Mouse (Mus musculus): Measurements from ENCODE around the gene Pdia3. TPM values are rescaled to one million over a fixed set of nuclear protein-coding genes. Genes with fewer than 3 reads are reported as not detected.

Gene Pdia3
- total and polyA plus RNA-seq, 2 experiments from 2014 or later: 44.2 to 211 TPM

DNA sequence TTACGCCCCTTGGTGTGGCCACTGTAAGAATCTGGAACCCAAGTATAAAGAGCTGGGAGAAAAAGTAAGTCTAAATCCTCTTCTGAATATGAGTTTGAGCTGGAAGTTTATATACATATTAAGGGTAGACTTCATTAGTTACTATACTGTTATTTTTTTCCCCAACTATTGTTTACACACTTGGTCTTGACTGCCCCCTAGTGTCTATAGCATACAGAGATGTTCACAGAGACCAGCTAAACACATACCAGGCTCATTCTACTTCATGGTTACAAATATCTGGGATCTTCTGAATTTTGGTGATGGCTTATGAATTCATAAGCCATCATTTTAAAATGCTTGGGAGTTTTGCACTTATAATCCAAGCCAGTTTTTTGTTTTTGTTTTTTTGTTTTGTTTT, 21.3 kb downstream of the Pdia3 start:
- no peaks in the 10 kb centered on the region for H3K9me3 ChIP-seq (replicated peaks; ENCODE audit: control insufficient read depth, low read length)
- H3K9ac ChIP-seq (replicated peaks; ENCODE audit: low read depth, low read length): no peak overlapping the region
- no peaks in the 10 kb centered on the region for H3K4me1 ChIP-seq (ENCODE audit: control insufficient read depth, insufficient read depth)
- TF ChIP-seq EP300 (IDR thresholded peaks at IDR 0.05; ENCODE audit: low read depth): no peak
- peak; percentile 47 for TF ChIP-seq CTCF (IDR thresholded peaks at IDR 0.05; ENCODE audit: low read depth)
- no peaks in the 10 kb centered on the region for H3K27me3 ChIP-seq (ENCODE audit: control insufficient read depth, insufficient read depth, low read length)
- H3K4me3 ChIP-seq (ENCODE audit: low read depth, low read length): no peak overlapping the region
- DNase-seq (ENCODE audit: low spot score): peak; percentile 56
- no peak overlapping the region for H3K27ac ChIP-seq (ENCODE audit: low read depth)
- H3K4me2 ChIP-seq (ENCODE audit: low read depth, low read length): no peak overlapping the region
- peaks cover 95% of the 10 kb centered on the region for H3K36me3 ChIP-seq (replicated peaks; ENCODE audit: control insufficient read depth, insufficient read depth, low read length)
- no peak for ATAC-seq (ENCODE audit: insufficient read depth, low read depth)
- WGBS: 89% methylated on average over 1 of the region's 1 CpGs

DNA sequence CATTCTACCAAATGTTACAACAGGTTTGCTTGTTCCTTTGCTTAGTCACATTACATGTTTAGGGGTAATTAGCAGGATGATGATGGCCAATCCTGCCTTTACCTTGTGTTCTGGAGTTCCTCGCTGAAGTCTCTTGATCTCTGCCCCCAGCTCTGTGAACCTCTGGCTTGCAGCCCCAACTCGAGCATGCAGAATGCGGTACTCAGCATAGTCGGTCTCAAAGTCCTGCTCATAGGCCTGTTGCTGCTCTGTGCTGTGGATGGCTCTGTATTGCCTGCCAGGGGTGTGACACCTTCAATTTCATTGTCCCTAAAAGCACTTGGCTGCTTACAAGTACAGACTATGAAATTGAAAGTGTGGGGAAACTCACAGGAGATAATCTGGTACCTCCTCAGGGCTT, 26.2 kb downstream of the Pdia3 start:
- Histone ChIP-seq H3K36me3 (replicated peaks; ENCODE audit: control insufficient read depth, insufficient read depth, low read length) (peaks cover 48% of the 10 kb centered on the region), H3K27me3 (ENCODE audit: control insufficient read depth, insufficient read depth, low read length) (no peaks in the 10 kb centered on the region), H3K4me3 (ENCODE audit: low read depth, low read length) (no peak overlapping the region), H3K4me1 (ENCODE audit: control insufficient read depth, insufficient read depth) (peaks cover 13% of the 10 kb centered on the region), H3K9ac (replicated peaks; ENCODE audit: low read depth, low read length) (no peak overlapping the region), H3K4me2 (ENCODE audit: low read depth, low read length) (no peak overlapping the region), H3K9me3 (replicated peaks; ENCODE audit: control insufficient read depth, low read length) (no peaks in the 10 kb centered on the region), H3K27ac (ENCODE audit: low read depth) (no peak overlapping the region)
- DNase-seq (ENCODE audit: low spot score): no peak
- TF ChIP-seq EP300 (IDR thresholded peaks at IDR 0.05; ENCODE audit: low read depth) (no peak), CTCF (IDR thresholded peaks at IDR 0.05; ENCODE audit: low read depth) (no peak)
- 65% methylated on average over 4 of the region's 4 CpGs for WGBS
- ATAC-seq (ENCODE audit: insufficient read depth, low read depth): no peak

DNA sequence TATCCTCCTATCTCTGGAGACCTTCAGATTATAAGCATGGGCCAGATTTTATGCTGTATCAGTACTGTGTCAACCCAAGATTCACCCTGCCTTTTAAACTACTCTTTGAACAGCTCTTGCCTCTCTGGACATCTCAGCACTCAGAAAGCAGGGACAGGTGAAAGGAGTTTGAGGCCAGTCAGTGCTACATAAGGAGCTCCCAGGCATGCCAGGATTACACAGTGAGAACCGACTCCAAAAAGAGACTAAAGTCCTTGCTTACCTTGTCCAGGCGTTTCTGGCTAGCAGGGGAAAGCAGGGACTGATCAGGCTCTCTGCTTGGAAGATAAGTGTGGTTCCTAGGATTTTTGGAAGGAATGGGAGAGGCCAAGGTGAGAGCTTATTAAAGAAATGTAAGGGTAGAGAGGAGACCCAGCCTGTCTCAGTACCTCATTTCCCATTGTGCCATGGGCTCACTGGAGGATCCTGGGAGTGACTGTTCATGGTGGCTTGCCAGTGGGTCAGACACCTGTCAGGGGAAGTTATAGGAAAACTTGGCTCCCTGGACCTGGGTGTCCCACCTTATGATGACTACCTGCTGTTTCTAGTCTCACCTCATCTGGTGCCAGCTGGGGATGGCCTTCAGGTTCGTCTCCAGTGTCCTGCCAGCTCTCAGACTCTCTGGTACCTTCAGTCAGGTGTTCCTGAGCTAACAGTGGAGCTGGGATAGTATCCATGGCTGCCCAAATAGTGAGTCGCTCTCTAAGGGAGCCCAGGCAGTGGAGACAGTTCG, 27.4 kb downstream of the Pdia3 start:
- H3K27me3 ChIP-seq (ENCODE audit: control insufficient read depth, insufficient read depth, low read length): no peaks in the 10 kb centered on the region
- peaks cover 36% of the 10 kb centered on the region for H3K36me3 ChIP-seq (replicated peaks; ENCODE audit: control insufficient read depth, insufficient read depth, low read length)
- no peak overlapping the region for H3K9ac ChIP-seq (replicated peaks; ENCODE audit: low read depth, low read length)
- peaks cover 13% of the 10 kb centered on the region for H3K4me1 ChIP-seq (ENCODE audit: control insufficient read depth, insufficient read depth)
- H3K9me3 ChIP-seq (replicated peaks; ENCODE audit: control insufficient read depth, low read length): no peaks in the 10 kb centered on the region
- 44% methylated on average over 5 of the region's 5 CpGs for whole genome bisulfite sequencing
- DNase-seq (ENCODE audit: low spot score) (no peak), ATAC-seq (ENCODE audit: insufficient read depth, low read depth) (no peak)
- no peak overlapping the region for H3K4me2 ChIP-seq (ENCODE audit: low read depth, low read length)
- TF ChIP-seq EP300 (IDR thresholded peaks at IDR 0.05; ENCODE audit: low read depth): no peak
- no peak overlapping the region for H3K27ac ChIP-seq (ENCODE audit: low read depth)
- no peak overlapping the region for H3K4me3 ChIP-seq (ENCODE audit: low read depth, low read length)

DNA sequence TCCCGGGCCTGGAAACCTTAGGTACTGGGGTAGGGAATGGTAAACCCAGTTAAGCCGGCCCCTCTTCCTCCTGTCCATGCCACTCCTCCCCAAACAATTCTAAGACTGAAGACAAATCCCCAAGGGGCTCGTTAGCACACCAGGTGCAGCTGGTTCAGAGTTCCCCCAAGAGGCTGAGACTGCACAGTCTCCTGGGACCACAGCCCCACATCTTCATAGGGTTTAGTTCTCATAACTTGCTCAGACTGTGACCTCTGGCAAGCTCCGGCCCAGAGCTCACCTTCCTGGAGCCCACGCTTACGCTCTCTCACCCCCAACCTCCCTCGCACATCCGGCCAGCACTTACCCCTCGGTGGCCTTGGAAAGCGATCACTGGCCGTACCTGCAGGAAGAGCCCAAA, 28.2 kb downstream of the Pdia3 start:
- TF ChIP-seq CTCF (IDR thresholded peaks at IDR 0.05; ENCODE audit: low read depth): no peak
- TF ChIP-seq EP300 (IDR thresholded peaks at IDR 0.05; ENCODE audit: low read depth): no peak
- H3K4me3 ChIP-seq (ENCODE audit: low read depth, low read length): peak overlapping the region; percentile 51
- peaks cover 13% of the 10 kb centered on the region for H3K4me1 ChIP-seq (ENCODE audit: control insufficient read depth, insufficient read depth)
- H3K27ac ChIP-seq (ENCODE audit: low read depth): no peak overlapping the region
- H3K36me3 ChIP-seq (replicated peaks; ENCODE audit: control insufficient read depth, insufficient read depth, low read length): peaks cover 31% of the 10 kb centered on the region
- no peak for DNase-seq (ENCODE audit: low spot score)
- H3K9me3 ChIP-seq (replicated peaks; ENCODE audit: control insufficient read depth, low read length): no peaks in the 10 kb centered on the region
- 16% methylated on average over 11 of the region's 11 CpGs for WGBS
- peak overlapping the region; percentile 88 for H3K4me2 ChIP-seq (ENCODE audit: low read depth, low read length)
- no peaks in the 10 kb centered on the region for H3K27me3 ChIP-seq (ENCODE audit: control insufficient read depth, insufficient read depth, low read length)
- peak; percentile 24; the same call in 1 of the 2 replicates for ATAC-seq (ENCODE audit: insufficient read depth, low read depth)
- H3K9ac ChIP-seq (replicated peaks; ENCODE audit: low read depth, low read length): 0 out of 2 replicates have a peak overlapping the region, but pooled peaks have one; percentile 10

DNA sequence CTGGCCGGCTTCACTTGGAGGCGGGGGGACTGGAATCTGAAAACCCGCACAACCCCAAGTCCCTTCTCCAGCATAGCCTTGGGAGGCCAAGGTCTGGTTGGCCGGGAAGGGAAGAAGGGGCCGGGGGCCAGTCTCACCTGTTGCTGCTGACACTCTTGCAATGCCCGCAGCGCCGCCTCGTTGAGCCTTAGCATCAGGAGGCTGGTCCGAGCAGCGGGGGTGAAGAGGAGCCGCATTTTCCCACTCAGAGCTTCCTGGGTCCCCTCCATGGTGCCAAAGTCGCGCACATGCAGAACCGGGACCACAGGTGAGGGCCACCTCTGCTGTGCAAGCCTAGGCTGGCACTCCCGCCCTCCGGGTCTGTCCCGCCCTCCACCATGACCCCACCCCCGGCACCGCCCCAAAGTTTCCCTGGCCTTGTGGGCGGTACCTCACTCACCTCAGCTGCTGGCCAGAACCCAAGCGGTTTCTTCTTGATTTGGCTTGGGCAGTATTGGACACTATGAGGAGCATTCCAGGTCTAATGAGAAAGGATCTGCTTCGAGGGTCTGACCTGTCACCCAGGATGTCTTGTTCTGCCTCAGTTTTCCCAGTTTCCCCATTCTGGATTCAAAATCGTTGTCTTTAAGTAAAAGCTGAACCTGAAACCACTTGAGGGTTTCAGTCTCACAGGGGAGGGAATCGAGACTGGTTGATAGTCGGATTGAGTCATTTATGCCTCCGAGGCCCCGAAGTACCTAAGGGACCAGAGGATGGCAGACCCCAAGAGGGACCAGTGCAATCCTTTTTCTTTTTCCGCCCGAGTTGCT, 28.9 kb downstream of the Pdia3 start:
- no peak overlapping the region for H3K27ac ChIP-seq (ENCODE audit: low read depth)
- H3K4me3 ChIP-seq (ENCODE audit: low read depth, low read length): peak overlapping the region; percentile 51
- DNase-seq (ENCODE audit: low spot score) (peak; percentile 51), ATAC-seq (ENCODE audit: insufficient read depth, low read depth) (peak; percentile 68; the same call in 1 of the 2 replicates)
- H3K4me2 ChIP-seq (ENCODE audit: low read depth, low read length): peak overlapping the region; percentile 88
- 2% methylated on average over 30 of the region's 30 CpGs for WGBS
- peak overlapping the region; percentile 18; the same call in 1 of the 2 replicates for H3K9ac ChIP-seq (replicated peaks; ENCODE audit: low read depth, low read length)
- TF ChIP-seq CTCF (IDR thresholded peaks at IDR 0.05; ENCODE audit: low read depth) (no peak), EP300 (IDR thresholded peaks at IDR 0.05; ENCODE audit: low read depth) (no peak)
- H3K36me3 ChIP-seq (replicated peaks; ENCODE audit: control insufficient read depth, insufficient read depth, low read length): peaks cover 25% of the 10 kb centered on the region
- no peaks in the 10 kb centered on the region for H3K9me3 ChIP-seq (replicated peaks; ENCODE audit: control insufficient read depth, low read length)
- peaks cover 13% of the 10 kb centered on the region for H3K4me1 ChIP-seq (ENCODE audit: control insufficient read depth, insufficient read depth)
- no peaks in the 10 kb centered on the region for H3K27me3 ChIP-seq (ENCODE audit: control insufficient read depth, insufficient read depth, low read length)

All from heart, postnatal 0 days (tissue).